Mouse (Mus musculus) lung, adult 2 months (tissue): ENCODE data around the gene Tmprss3.

Experiments used
- CTCF ChIP-seq: fragments of 200-500 bp; IDR thresholded peaks from 2 replicates; pipeline ENCODE4 v1.5.1; 2011; ENCODE audit warnings: mild to moderate bottlenecking, low read length, control low read depth; ENCODE audit not compliant: insufficient read depth
- POLR2A ChIP-seq: fragments of 200-500 bp; IDR thresholded peaks from 2 replicates; pipeline ENCODE4 v1.6.1; 2011; ENCODE audit warnings: low read depth, mild to moderate bottlenecking, control low read depth, low read length, borderline replicate concordance; ENCODE audit errors: extremely low read depth

DNA sequence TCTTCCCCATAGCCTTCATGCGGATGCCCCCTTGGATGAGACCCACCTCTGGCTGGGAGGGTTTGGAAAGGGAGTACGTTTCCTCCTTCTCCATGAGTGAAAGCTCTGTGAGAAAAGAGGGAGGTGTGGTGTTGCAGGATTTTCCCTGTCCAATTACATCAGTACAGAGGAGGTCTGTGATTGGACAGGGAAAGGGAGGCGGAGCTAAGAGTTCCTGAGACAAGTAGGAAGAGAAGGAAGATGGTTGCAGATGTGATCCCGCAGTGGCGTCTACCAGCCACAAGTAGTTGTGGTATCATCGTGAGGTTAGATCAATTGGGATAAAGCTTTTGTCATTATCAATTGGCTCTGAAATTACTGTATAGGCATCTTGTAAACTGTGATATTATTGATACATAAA, 40.9 kb downstream of the Tmprss3 start:
- no peak for TF ChIP-seq CTCF
- TF ChIP-seq POLR2A: no peak
